Mouse (Mus musculus) CD8-positive naive resting alpha-beta T cell, adult 2 months (primary cell): Measurements from ENCODE around the gene Vmn1r130.
"Not testable (repeated sequence)": the region's sequence is repeated elsewhere in the genome, so short reads cannot be mapped to it uniquely, and the experiment has no call there.

Experiments
- DNase-seq, 2 experiments: peaks; one replicate each; pipeline ENCODE4 v3.0.0; 2022; ENCODE audit warnings: low read depth in 2 of 2, low spot score in 2 of 2

Gene Vmn1r130

DNA sequence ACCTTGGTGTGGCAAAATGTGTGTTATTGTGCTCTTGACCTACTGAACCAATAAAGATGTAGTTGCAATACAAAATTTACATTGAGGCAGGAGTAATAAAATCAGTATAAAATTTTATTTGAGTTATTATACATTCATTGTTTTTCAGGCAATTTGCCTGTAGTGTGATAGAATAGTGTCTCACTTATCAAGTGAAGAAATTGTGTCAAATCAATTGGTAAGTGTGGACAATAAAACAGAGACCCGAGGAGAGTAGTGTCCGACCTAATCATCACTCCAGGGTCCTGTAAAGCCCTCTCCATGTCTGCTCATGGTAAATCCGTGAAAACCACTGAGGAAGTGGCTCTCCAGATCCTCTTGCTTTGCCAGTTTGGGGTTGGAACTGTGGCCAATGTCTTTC is at the start of gene Vmn1r130:
Gene Vmn1r130 (plus strand): TSS at position 301 of the 400 bp plus-strand sequence.
- DNase-seq: not testable (repeated sequence)

DNA sequence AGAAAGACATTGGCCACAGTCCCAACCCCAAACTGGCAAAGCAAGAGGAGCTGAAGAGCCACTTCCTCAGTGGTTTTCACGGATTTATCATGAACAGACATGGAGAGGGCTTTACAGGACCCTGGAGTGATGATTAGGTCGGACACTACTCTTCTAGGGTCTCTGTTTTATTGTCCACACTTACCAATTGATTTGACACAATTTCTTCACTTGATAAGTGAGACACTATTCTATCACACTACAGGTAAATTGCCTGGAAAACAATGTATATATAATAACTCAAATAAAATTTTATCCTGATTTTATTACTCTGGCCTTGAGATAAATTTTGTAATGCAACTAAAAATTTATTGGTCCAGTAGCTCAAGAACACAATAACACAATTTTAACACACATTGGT is 34.4 kb downstream of the Vmn1r130 start, which contains the start of gene Vmn1r131:
Gene Vmn1r131 (minus strand): TSS at position 101 of the 400 bp plus-strand sequence.
- not testable (repeated sequence) for DNase-seq
